Mouse (Mus musculus) adrenal gland, adult 8-10 months (tissue): ENCODE measurements around the gene Wwc2. TPM values are rescaled to one million over a fixed set of nuclear protein-coding genes. Genes with fewer than 3 reads are reported as not detected.

ENCODE experiments used
- DNase-seq: peaks from one replicate; pipeline ENCODE4 v3.0.0; 2022
- total RNA-seq, 4 experiments: library from RNA; stranded (reverse); gene quantifications; 2 replicates each; pipeline ENCODE4 v1.2.4; 2022

Gene Wwc2
- total RNA-seq, 4 experiments from 2014 or later, result 21.6 to 34.4 (median 28.8) TPM

DNA sequence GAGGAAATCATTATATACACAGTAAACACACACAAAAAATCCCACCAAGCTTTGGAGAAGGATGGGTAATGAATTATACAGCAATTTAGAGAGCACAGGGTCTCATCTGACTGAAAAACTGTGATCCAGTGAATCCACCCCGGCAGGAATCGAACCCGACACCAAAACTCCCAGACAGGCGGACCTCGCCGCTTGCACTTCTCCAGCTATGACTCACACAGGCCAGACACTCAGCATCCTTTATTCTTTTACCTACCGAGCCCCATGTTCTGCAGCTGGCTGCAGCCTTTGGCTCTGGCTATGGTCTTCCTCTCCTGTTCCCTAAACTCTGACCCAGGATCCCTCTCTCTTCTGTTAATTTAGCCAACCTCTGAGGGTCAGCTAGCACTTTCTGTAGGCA, 85.5 kb downstream of the Wwc2 start:
- no peak for DNase-seq

DNA sequence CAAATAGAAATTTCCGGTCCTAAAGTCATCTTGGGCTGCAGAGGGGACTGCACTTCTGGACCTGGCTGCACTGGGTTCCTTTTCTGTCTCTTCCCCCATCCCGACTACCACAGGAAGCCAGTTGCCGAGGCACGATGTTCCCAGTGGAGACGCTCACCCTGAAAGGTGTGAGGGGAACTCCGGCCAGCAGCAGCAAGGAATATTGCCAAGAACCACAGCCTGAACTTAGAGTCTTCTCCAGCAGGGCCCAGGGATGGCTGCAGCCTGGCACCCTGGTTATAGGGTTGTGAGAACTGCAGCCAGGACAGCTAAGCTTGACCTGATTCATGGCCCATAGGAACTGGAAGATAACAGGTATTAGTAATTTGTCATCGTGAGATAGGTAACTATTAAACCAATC, 86.7 kb downstream of the Wwc2 start:
- no peak for DNase-seq

DNA sequence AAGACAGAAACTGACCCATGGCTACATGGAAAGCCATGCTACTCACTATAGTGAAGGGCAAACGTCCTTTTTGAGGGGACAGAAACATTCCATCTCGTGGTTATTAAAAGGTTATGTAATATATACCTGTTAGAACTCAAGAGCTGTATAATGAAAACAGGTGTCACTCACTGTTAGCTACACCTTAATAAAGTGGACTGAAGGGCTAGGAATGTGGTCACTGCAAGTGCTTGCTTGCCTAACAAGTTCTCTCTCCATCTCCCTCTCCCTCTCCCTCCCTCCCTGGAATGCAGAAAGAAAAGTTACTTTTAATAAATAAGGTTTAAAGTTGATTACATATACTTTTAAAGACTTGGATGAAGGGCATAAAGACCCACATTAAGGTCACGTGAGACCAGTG, 88.0 kb downstream of the Wwc2 start:
- no peak for DNase-seq

DNA sequence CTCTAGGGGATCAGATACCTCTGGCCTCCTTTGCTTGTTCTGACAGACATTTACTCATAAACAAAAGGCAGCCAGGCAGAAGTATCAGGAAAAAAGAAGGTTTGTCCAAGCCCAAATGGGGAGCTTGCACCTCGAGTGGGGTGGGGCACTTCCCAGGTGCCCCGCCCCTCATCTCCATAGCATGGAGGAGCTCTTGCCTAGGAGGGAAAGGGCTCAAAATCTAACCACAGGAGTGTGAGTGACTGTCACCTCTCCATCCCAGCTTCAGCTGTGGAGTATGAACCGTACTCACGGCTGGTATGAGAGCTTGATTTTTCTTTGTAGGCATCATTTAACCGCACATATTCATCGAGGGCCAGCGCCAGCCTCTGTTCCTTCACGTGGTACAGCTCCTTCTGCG, 90.4 kb downstream of the Wwc2 start:
- DNase-seq, result no peak

GRCm38 (mm10) chr8:47899891-47900290, 90.8 kb downstream of the Wwc2 start:
- DNase-seq, result no peak

DNA sequence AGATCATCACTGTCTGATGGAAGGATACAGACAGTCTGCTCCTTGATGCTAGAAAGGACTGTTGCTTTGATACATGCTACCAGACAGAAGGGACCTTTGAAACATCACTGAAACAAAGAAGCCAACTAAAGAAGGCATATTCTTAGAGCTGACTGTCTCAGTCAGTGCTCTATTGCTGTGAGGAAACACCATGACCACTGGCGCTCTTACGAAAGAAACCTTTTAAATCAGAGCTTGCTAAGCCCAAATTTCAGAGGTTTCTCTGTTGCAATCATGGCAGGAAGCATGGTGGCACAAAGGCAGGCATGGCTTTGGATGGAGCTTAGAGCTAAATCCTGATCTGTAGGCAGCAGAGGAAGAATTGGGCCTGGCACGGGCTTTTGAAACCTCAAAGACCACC, 98.3 kb downstream of the Wwc2 start:
- no peak for DNase-seq

- no peak for DNase-seq
Observed at GRCm38 (mm10) chr8:47891641-47892040, 99.1 kb downstream of the Wwc2 start.

- no peak for DNase-seq
Observed at GRCm38 (mm10) chr8:47890814-47891210, 99.9 kb downstream of the Wwc2 start.

DNA sequence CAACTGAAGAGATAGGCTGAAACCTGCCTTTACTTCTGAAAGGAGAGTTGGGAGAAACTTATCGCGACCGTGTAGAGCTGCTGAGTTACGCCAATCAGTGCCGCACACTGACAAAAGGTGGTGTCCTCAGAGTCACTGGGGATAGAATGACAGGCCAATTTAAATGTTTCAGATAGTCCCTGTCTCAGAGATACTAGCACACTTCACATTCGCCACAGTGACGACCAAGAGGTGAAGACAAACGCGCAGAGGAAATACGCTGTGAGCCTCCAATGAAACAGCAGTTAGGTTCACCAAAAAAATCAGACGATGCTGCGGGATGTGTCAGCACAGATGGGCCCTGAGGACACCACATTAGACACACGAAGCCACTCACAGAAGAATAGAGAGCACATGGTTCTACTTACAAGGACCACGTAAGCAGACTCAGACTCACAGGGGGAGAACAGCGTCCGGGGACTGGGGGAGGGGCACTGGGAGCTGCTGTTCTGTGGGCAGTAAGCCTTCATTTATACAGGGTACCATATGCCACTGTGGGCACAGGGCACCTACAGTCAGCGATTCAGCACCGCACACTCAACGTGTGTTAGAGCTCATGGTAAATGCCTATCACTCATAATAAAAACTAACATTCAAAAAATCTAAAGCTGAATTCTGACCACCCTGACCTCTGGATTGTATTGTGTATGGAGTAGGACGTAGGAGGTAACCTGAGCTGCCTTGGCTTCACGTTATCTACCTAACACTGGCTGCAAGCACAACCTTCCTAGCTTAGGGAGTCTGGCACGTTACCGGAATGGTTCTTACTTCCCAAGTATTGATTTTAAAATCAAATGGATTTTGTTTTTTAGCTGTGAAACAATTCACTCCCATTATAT, 100.5 kb downstream of the Wwc2 start:
- DNase-seq, result no peak

- no peak for DNase-seq
Observed at GRCm38 (mm10) chr8:47888841-47889570, 101.7 kb downstream of the Wwc2 start.

GRCm38 (mm10) chr8:47884306-47884705, 106.4 kb downstream of the Wwc2 start:
- no peak for DNase-seq

GRCm38 (mm10) chr8:47883739-47884138, 107.0 kb downstream of the Wwc2 start:
- no peak for DNase-seq

- DNase-seq, result no peak
Observed at GRCm38 (mm10) chr8:47878516-47878915, 112.2 kb downstream of the Wwc2 start.

DNA sequence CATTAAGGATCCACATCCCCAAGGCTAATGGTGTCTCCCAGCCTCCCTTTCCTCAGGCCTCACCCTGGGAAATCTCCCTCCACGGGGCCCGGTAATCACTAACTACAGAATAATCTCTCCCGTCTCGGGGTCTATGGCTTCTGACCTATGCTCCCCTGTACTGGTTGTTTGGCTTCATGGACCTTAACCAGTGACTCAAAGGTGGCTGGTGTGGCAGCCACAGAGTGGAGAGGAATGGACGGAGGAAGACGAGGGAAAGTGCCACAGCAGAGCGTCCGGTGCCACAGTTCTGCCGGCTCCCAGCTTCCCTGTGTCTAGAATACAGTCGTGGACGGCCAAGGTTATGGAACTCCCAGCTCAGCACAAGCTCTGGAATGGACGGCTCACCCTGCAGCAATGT, 114.9 kb downstream of the Wwc2 start:
- DNase-seq, result no peak

GRCm38 (mm10) chr8:47874497-47875178, 116.1 kb downstream of the Wwc2 start:
- no peak for DNase-seq

GRCm38 (mm10) chr8:47872361-47873107, 118.2 kb downstream of the Wwc2 start:
- DNase-seq, result no peak

- peak; percentile 57 for DNase-seq
Observed at GRCm38 (mm10) chr8:47867067-47867466, 123.7 kb downstream of the Wwc2 start.

GRCm38 (mm10) chr8:47866568-47866967, 124.2 kb downstream of the Wwc2 start:
- DNase-seq, result no peak

DNA sequence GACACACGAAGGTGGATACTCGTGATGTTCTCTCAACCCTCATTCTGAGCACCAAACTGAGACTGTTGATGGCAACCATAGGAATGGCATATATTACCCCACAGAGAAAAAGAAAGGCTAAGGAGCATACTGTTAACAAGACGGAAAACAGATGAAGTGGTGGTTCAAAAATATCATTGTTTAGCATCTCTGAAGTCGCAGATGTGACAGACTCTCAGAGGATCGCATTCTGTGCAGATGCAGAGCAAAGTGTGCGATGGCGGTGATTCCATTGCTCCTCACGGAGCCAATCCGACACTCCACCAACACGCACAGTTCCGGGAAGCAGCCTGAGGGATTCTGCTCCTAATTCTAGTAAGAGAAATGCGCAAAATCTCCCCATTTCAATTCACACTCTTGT, 131.5 kb downstream of the Wwc2 start:
- no peak for DNase-seq

- no peak for DNase-seq
Observed at GRCm38 (mm10) chr8:47853356-47853755, 137.4 kb downstream of the Wwc2 start.

DNA sequence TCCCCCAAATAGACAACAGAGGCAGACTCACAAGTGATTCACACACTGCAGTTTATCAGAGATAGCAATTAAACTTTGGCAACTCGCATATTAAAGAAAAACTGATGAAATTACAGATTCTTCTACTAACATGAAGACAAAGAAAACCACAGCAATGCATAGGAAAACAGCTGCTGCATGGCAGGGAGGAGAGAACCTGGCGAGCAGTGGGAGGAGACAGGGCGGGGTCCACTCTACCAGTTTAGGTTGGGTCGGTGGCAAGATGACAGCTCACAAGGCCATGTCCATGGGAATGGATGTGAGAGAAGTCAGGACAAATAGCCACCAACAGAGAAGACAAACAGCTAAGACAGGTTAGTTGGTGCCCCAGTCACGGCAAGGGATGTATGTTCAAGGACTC, 138.0 kb downstream of the Wwc2 start:
- no peak for DNase-seq

- no peak for DNase-seq
Observed at GRCm38 (mm10) chr8:47851824-47852502, 138.8 kb downstream of the Wwc2 start.
